Mouse (Mus musculus) ES-E14 (cell line): ENCODE measurements at regions not wholly inside any gene's neighbourhood (a gene's known extent, or its start where the extent isn't known, plus 50 kb on each side); places are given as distances from the start of the nearest gene placed in this dataset.

ENCODE experiments used
- DNase-seq: peaks from one replicate; pipeline ENCODE4 v3.0.0-alpha.2; 2013; ENCODE audit warnings: low read depth, low spot score
- H3K27ac ChIP-seq: 2 replicates; pipeline ENCODE4 v1.5.1; 2012; ENCODE audit warnings: low read depth, mild to moderate bottlenecking, low read length, moderate library complexity, mixed read lengths; ENCODE audit not compliant: poor library complexity, insufficient read depth, severe bottlenecking
- H3K36me3 ChIP-seq: 2 replicates; pipeline ENCODE4 v1.6.1; 2012; ENCODE audit warnings: mild to moderate bottlenecking, low read length, moderate library complexity, mixed read lengths; ENCODE audit not compliant: control insufficient read depth, poor library complexity, insufficient read depth, severe bottlenecking
- H3K4me1 ChIP-seq, 2 experiments: fragments of 150-350 bp in 1 of 2; sonication (generic) in 1 of 2; 2 replicates each; pipeline ENCODE4 v1.6.1; 2012; ENCODE audit warnings: low read length in 2 of 2, mild to moderate bottlenecking in 1 of 2, mixed read lengths in 1 of 2; ENCODE audit not compliant: control insufficient read depth in 2 of 2, insufficient read depth in 2 of 2, poor library complexity in 1 of 2
- H3K4me3 ChIP-seq, 2 experiments: fragments of 150-350 bp in 1 of 2; sonication (generic) in 1 of 2; 2 replicates each; pipeline ENCODE4 v1.5.1; 2012; ENCODE audit warnings: low read length in 2 of 2, low read depth in 1 of 2, mild to moderate bottlenecking in 1 of 2, mixed read lengths in 1 of 2; ENCODE audit not compliant: insufficient read depth in 1 of 2, poor library complexity in 1 of 2, severe bottlenecking in 1 of 2
- H3K9ac ChIP-seq: 2 replicates; pipeline ENCODE4 v1.6.1; 2012; ENCODE audit warnings: low read depth, mild to moderate bottlenecking, low read length, mixed read lengths; ENCODE audit not compliant: poor library complexity, insufficient read depth, severe bottlenecking
- H3K9me3 ChIP-seq: fragments of 150-350 bp; sonication (generic); 2 replicates; pipeline ENCODE4 v1.6.1; 2012; ENCODE audit warnings: low read depth, mild to moderate bottlenecking, low read length; ENCODE audit not compliant: control insufficient read depth, insufficient read depth
- CHD2 ChIP-seq: IDR thresholded peaks from 2 replicates; pipeline ENCODE4 v1.6.1; 2014; ENCODE audit warnings: mild to moderate bottlenecking, low read depth, low read length, inconsistent platforms
- HCFC1 ChIP-seq: IDR thresholded peaks from 2 replicates; pipeline ENCODE4 v1.6.1; 2012; ENCODE audit warnings: low read length, inconsistent platforms, borderline replicate concordance; ENCODE audit not compliant: insufficient read depth
- MAFK ChIP-seq: IDR thresholded peaks from 2 replicates; pipeline ENCODE4 v1.6.1; 2014; ENCODE audit warnings: mild to moderate bottlenecking, low read depth, low read length, inconsistent platforms; ENCODE audit not compliant: insufficient read depth
- ZC3H11A ChIP-seq: IDR thresholded peaks from 2 replicates; pipeline ENCODE4 v1.6.1; 2012; ENCODE audit warnings: low read depth, mild to moderate bottlenecking, inconsistent platforms, low read length, borderline replicate concordance
- ZNF384 ChIP-seq: IDR thresholded peaks from 2 replicates; pipeline ENCODE4 v1.6.1; 2012; ENCODE audit warnings: low read depth, low read length, inconsistent platforms
- in situ Hi-C, 2 experiments: fragments of 600-800 bp; cut with MboI; formaldehyde crosslinking; loops; one replicate each; pipeline ENCODE4 v1.15.1; 2025; ENCODE audit warnings: low sequenced_read_pairs in 2 of 2, inconsistent platforms in 1 of 2; ENCODE audit not compliant: unreplicated experiment in 2 of 2

DNA sequence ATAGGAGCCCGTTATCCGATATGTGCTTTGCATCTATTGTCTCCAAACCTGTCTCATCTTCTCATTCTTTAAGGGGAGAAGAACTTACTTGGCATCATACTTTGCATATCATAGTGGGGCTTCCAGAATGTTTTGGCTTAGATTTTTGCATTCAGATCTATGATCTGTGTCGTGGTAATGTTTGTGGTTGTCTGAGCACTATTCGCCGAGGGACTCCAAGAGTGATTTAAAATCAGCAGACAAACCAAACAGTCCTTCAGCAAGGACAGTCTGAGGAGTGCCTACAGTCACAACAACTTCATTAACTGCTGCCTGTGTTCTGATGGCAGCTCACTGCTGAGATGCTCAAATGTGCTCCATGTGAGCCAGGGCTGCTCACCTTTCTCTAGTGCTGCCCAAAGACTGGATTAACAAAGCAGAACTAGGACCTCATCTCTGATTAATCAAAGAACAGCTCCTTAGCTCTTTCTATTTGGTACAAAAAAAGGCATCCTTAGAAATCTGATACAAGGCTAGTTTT lies 182.5 kb downstream of the Enc1 start:
- H3K4me3 ChIP-seq = no peak overlapping the region
- DNase-seq = no peak
- no peaks in the 10 kb centered on the region for H3K9me3 ChIP-seq
- no peak overlapping the region for H3K27ac ChIP-seq
- no peak overlapping the region for H3K9ac ChIP-seq
- in situ Hi-C loops = no loop called here
- TF ChIP-seq ZNF384 = no peak
- TF ChIP-seq MAFK = no peak
- TF ChIP-seq HCFC1 = no peak
- TF ChIP-seq CHD2 = no peak
- TF ChIP-seq ZC3H11A = no peak
- peaks cover 0 to 2% of the 10 kb centered on the region in 2 experiments; a peak in 1 of 4 replicates for H3K4me1 ChIP-seq
- H3K36me3 ChIP-seq = no peaks in the 10 kb centered on the region

GRCm38 (mm10) chr13:97422897-97423296 lies 182.0 kb downstream of the Enc1 start:
- H3K4me3 ChIP-seq = no peak overlapping the region
- TF ChIP-seq HCFC1 = no peak
- no peak for TF ChIP-seq ZC3H11A
- no peak for TF ChIP-seq MAFK
- TF ChIP-seq CHD2 = no peak
- no peak for TF ChIP-seq ZNF384
- H3K9ac ChIP-seq = no peak overlapping the region
- no peak for DNase-seq
- in situ Hi-C loops = no loop called here
- no peaks in the 10 kb centered on the region for H3K36me3 ChIP-seq
- no peaks in the 10 kb centered on the region for H3K9me3 ChIP-seq
- peaks cover 0 to 2% of the 10 kb centered on the region in 2 experiments; a peak in 1 of 4 replicates for H3K4me1 ChIP-seq
- no peak overlapping the region for H3K27ac ChIP-seq

GRCm38 (mm10) chr13:97421831-97422230 lies 180.9 kb downstream of the Enc1 start:
- no peak overlapping the region for H3K4me3 ChIP-seq
- DNase-seq = no peak

GRCm38 (mm10) chr13:97420773-97421172 lies 179.9 kb downstream of the Enc1 start:
- TF ChIP-seq CHD2 = no peak
- no peak for TF ChIP-seq HCFC1
- no peak for TF ChIP-seq ZNF384
- TF ChIP-seq ZC3H11A = no peak
- TF ChIP-seq MAFK = no peak
- DNase-seq = no peak
- no peak overlapping the region for H3K4me3 ChIP-seq
- H3K4me1 ChIP-seq = peaks cover 0 to 3% of the 10 kb centered on the region in 2 experiments; a peak in 1 of 4 replicates
- H3K9me3 ChIP-seq = no peaks in the 10 kb centered on the region
- no peak overlapping the region for H3K9ac ChIP-seq
- H3K36me3 ChIP-seq = no peaks in the 10 kb centered on the region
- H3K27ac ChIP-seq = no peak overlapping the region
- in situ Hi-C loops = no loop called here

More at GRCm38 (mm10) chr13:97421831-97422230, 180.9 kb downstream of the Enc1 start:
- in situ Hi-C loops = no loop called here
- H3K36me3 ChIP-seq = no peaks in the 10 kb centered on the region
- peaks cover 0 to 3% of the 10 kb centered on the region in 2 experiments; a peak in 1 of 4 replicates for H3K4me1 ChIP-seq
- no peaks in the 10 kb centered on the region for H3K9me3 ChIP-seq
- no peak overlapping the region for H3K27ac ChIP-seq
- no peak overlapping the region for H3K9ac ChIP-seq
- TF ChIP-seq ZNF384 (no peak), MAFK (no peak), CHD2 (no peak), ZC3H11A (no peak), HCFC1 (no peak)

- in situ Hi-C loops = no loop called here
- no peak overlapping the region for H3K27ac ChIP-seq
- H3K36me3 ChIP-seq = no peaks in the 10 kb centered on the region
- no peak for DNase-seq
- H3K9ac ChIP-seq = no peak overlapping the region
- H3K4me1 ChIP-seq = peaks cover 0 to 3% of the 10 kb centered on the region in 2 experiments; a peak in 1 of 4 replicates
- TF ChIP-seq ZC3H11A = no peak
- H3K9me3 ChIP-seq = no peaks in the 10 kb centered on the region
- no peak overlapping the region for H3K4me3 ChIP-seq
Measured at GRCm38 (mm10) chr13:97419100-97419499, 178.2 kb downstream of the Enc1 start.
